Mouse (Mus musculus): Measurements from ENCODE around the gene Foxp1.

The Foxp1 gene

DNA sequence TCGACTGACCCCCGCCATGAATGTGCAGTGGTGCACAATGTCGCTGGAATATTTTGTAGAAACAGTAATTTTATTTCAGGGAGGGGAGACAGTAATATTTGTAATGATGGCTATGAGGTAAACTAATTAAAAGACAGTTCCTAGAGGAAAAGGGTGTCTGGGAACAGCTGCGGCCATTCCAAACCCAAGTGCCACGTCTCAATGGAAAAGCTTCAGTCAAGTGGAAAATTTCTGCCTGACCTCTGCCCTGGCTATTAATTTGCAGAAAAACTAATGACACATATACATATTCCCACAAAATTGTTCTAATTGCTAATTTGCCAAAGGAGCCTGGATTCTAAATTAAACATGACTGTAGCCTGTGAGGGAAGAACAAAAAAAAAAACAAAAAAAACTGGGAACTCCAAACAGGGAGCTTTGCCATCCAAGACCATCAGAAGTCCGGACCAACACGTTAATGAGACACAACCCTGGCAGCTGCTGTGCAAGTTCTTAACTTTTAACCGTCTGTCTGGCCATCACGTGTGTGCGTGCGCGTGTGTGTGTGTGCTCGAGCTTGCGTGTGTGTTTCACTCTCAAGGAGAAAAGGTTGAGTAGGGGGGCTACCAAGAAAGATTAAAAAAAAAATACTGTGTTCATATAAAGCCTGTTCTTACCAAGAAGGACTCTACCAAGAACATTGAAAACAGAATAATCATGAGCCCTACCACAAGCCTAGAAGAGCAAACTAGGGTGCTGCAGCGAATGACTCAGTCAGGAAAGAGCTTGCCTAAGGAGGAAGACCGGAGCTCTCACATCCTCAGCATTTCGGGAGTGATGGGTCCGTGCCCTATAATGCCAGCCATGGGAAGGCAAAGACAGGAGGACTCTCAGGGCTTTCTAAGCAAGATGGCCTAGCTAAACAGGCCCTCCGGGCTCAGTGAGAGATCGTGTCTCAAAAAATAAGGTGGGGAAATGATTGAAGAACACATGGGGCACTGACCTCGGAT lies 574.1 kb downstream of the Foxp1 start:
- DNase-seq (ENCODE audit: low spot score in 2 of 2), result no peak

DNA sequence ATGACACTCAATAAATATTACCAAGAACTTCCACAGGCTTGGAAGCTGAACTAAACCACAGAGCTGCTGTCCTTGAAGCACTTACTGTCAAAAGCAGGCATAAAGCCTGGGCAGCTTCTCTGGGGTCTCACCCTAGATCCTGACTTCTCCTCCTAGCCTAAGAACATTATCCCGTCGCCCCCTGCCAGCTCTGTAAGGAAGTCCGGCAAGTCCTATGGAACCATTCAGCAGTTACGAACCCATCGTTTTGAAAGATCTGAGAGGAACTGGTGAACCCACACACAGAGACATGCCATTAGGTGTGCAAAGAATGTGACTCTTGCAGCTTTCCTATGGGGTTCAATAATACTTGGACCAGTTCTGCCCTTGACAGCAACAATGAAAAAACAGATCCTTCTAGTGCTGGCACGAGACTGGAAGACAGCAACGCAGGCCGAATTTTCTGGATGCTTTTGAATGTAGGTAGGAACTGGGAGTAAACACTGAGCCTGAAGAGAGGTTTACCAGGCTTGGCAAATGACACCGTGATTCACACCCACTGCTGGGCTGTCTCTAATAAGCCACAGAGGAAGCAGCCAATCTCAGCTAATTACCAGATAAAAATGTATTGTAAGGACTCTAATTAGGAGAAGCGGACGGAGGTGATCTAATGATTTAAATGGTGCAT lies 574.9 kb downstream of the Foxp1 start:
- DNase-seq (ENCODE audit: low spot score in 2 of 2), result no peak

DNA sequence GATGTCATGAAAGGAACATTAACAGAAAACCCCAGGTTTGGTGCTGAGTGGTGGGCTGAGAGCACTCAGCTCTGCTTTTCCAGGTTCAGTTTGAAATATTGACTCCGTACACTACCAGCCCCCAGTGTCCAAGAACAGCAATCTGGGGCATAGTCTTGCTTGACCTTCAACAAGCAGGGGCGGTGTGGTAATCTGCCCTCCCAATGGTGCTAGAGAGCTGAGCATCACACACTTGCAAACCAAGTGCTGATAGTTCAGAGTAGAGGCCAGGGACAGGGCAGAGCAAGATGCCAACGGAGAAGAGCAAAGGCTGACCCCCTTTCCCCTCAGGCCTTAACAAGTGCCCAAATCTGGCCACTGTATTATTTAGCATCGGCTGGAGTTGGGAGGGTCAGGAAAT lies 575.8 kb downstream of the Foxp1 start:
- no peak for DNase-seq (ENCODE audit: low spot score in 2 of 2)

DNA sequence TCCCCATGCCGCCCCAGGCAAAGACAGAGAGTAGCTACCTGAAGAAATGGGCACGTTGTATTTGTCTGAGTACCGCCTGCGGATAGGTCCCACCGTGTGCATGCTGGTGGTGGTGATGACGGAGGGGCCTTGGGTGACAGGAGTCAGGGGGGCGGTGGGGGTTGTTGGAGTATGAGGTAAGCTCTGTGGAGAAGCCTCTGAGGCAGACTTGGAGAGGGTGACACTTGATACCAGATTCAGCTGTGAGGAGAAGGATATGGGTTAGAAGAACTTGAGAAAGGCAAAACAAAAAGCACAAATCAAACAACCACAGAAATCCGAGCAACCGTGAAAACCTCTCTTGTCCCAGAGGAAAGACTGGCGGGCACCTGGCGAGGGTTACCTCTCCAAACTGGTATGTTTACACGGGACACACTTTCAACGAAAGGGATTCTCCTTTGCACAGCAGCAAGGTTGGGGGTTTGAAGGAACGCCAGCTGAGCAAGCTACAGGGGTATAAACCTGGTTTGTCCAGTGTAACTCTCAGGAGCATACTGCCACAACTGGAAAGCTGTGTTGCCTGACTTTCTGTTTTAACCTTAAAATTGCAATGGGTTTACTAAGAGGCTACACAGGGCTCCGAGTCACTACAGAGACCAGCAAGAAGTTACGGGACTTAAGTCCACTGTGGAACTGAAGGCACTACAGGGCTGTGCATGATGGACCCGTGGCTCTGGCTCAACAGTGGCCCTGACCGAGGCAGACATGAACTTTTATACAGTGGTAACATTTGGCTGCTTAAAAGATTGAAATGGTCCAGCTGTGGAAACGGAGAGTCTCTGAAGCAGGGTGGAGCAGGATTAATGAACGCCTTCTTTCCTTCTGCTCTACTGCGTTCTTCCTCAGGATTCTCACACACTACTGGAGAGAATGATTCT lies 576.8 kb downstream of the Foxp1 start:
- DNase-seq (ENCODE audit: low spot score in 2 of 2), result no peak

DNA sequence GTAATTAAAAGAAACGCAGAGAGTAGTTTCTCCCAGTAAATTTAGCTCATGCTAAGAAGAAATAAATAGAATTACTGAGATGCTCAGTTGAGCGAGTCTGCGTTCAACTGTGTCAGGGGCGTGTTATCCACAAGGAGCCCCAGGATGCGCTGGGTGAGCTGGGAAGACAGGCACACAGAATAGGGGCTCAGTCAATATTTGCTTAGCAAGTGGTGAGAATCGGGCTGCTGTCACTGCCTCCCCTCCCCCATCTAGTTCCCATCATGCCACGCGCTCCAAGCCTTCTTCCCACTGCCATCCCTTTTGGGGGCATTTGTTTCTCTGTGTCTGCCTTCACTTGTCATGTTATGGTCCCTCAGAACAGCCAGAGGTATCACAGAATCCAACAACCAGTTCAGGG lies 584.2 kb downstream of the Foxp1 start:
- no peak for DNase-seq (ENCODE audit: low spot score in 2 of 2)

DNA sequence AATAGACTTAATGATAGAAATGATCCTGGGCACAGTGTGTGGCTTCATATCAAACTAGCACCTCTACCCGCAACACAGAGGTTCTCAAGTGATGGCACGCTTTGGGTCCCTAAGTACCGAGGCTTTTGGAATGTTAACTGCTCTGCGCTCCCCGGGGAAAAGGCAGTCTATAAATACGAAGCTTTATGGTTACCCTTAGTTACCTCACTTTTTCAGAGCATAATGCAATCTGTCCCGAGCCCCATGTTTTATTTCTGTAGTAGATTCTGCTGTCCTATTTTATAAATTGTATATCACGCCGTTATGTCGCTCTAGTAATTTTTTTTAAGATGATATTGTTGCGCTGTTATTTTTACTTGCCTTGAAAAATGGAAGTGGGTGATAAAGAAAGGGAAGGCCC lies 585.0 kb downstream of the Foxp1 start:
- DNase-seq (ENCODE audit: low spot score in 2 of 2), result no peak

DNA sequence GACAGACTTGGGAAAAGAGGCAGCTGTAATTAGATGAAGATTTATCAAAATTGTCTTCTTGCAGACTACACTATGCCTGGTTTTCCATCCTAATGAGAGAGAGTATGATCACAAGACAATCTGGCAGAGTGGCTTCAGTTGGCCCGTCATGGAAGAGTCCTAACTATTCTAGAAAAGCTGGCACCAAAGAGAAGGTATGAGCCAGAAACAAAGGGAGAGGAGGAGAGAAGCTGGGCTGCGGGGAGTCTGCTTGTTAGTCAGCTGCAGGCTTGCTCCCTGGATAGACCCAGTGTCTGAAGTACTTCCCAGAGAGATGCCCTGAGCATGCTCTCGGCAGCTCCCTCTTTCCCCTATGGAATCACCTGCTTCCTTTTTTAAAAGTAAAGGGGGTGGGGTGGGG lies 586.1 kb downstream of the Foxp1 start:
- no peak for DNase-seq (ENCODE audit: low spot score in 2 of 2)

DNA sequence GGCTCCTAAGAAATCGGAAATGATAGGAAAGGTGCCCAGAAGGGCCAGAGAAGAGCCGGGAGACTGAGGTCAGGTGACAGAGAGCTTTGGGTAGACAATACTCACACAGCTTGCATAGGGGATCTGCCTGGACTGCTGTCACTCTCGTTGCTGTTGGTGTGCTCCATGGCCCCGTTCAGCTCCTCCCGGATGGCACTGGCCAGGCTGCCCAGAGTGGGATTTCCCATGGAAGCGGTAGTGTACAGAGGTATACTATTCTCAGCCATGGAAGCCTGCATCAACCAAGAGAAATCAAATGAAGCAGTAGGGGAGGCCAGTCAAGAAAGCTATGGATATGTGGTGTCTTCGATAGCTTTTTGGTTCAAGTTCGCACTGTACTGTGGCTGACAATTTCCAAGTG lies 587.4 kb downstream of the Foxp1 start:
- DNase-seq (ENCODE audit: low spot score in 2 of 2), result no peak

DNA sequence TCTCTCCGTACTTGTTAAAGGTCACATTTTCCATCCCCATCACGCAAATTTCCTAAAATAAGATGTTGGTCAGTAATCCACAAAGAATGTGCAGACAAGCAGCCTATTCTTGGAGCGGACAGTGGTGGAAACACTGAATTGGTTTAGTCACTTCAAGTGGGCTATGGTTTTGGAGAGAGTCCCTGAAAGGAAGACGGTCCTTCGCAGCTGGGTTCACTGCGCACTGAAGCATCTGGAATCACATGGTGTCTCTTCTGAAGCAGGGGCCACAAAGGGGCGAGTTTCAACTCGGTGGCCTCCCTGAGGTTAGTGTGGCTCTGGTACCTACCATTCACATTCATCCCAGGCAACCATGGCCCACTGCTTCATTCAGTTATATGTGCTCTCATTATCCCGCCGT lies 588.1 kb downstream of the Foxp1 start:
- DNase-seq (ENCODE audit: low spot score in 2 of 2), result no peak

DNA sequence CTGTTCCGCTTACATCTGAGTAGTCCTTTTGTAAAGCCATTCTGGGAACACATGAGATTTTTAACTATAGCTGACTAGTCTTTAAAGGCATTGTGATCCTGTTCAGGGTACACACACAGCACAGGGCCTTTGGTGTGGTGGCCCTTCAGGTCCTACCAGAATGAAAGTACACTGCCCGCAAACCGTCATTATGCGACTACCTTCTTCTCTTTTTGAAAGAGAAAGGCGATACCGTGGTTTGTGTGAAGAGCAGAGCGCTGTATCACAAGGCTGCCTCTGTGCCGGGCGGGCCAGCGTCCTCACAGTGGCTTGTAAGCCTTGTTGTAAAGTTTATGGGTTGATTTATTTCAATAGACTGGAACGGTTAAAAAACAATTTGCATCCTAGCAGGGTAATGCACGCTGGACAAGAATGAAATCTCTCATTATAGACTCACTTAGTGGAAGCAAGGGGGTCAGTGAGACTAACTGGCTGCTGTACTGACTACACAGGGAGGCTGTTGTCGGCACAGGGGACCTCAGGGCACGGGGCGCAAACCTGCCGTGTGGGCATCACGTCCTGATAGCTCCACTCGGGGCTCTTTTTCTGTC lies 589.3 kb downstream of the Foxp1 start:
- no peak for DNase-seq (ENCODE audit: low spot score in 2 of 2)

DNA sequence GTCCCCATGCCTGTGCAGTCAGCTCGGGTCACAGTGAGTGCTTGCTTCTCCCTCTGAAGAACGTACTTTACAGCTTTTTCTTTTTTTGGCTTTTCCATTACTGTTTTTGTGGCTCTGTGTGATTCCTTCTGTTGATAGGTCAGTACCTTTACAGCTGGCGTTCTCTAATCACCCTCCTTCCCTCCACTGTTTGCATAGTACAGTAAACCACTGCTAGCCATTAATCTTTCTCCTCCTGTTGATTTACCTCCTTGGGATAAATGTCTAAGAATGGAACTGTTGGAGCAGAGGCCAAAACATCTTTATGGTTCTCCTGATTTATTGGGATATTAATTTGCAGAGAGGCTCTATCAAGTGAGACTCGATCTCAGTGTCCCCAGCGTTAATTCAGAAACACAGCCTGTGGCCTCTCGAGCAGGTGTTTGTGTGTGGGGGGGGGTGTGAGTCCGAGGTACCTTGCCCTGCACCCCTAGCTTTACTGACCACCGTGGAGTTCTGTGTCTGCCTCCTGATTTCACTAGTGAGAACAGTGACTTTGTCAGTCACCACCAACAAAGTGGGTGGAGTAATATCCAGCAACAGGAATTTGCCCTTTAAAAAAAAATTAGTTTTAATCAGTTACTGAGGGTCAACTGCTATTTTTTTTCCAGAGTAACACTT lies 590.5 kb downstream of the Foxp1 start:
- no peak for DNase-seq (ENCODE audit: low spot score in 2 of 2)

DNA sequence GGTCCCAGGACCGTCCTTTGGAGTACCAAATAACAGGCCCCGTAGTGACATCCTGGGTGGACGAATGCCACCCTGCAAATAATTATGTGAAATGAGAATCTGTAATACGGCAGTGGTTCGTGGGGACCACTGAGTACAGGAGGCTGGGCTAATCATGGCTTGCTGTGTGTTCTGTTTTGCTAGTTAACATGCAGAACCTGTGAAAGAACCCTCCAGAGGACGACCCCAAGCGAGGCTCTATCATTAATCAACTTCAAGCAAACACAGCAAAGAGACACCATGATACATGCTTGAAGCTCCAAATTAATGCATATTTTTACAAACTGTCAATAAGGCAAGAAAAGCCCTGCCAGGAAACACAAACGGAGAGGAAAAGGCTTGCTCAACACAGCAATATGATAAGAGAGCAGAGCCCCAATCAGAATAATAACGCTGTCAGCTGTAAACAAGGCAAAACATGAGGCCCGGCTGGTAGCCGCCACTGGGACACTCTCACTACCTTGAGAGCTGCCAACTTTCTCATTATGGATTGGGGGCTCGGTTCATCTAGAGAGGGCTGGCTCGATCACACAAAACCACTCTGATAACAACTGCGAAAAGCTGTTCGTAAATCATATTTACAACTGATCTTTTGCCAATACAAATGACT lies 591.7 kb downstream of the Foxp1 start:
- DNase-seq (ENCODE audit: low spot score in 2 of 2), result no peak

DNA sequence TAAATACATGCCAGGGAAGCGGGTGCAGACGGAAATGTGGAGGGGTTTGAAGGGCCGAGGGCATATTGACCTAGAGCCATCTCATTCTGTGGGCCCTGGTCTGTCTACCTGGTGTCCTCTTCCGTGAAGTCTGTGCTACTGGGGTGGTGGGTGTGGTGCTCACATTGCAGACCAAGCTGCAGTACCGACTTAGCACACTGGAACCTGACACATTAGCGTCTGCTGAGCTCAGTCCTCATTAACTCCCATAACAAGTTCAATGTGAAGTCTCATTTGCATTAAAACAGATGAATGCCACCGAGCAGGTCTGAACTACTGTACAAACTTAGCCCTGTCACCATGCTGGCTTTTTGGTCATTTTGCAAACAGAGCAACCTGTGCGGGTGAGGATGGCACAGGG lies 594.2 kb downstream of the Foxp1 start:
- DNase-seq (ENCODE audit: low spot score in 2 of 2), result no peak

DNA sequence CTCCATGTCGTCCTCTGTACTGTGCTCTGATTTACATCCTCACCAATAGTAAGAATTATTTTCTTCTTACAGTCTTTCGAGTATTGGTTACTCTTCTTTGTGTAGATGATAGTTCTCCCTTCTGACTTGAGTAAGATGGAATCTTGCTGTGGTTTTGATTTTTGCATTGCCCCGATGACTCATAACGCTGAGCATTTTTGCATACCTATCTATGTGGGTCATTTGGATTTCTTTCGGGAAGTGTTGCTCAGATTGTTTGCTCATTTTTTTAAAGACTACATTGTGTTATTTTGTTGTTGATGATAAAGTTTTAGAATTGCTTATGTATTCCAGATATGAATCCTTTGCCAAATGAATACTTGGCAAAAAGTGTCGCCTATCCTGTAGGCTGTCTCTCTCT lies 621.3 kb downstream of the Foxp1 start:
- no peak for DNase-seq (ENCODE audit: low spot score in 2 of 2)

DNA sequence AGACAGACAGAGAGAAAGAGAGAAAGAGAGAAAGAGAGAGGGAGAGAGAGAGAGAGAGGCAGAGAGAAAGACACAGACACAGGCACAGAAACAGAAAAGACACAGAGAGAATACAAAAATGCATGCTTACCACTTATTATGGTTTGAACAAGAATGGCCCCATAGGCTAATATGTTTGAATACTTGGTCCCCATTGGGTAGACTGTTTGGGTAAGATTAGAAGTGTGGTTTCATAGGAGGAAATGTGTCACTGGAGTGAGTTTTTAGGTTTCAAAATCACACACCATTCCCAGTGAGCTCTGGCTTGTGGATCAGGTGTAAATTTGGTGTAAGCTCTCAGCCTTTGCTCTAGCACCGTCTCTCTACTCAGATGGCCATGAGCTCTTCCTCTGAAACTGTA lies 644.3 kb downstream of the Foxp1 start:
- DNase-seq (ENCODE audit: low spot score in 2 of 2), result no peak

DNA sequence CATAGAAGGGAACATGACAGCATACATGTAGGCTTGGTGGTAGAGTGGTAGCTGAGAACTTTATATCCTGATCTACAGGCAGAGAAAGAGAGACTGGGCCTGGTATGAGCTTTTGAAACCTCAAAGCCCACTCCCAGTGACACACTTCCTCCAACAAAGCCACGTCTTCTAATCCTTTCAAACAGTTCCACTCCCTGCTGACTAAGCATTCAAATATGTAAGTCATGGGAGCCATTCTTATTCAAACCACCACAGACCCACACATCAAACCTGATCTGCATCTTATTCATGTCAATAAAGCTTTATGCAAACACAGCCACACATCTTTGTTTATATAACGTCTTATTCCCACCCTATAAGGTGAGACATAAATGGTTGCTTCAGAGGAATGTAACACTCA lies 646.1 kb downstream of the Foxp1 start:
- no peak for DNase-seq (ENCODE audit: low spot score in 2 of 2)

Data from urinary bladder, postnatal 36 days (tissue).